Mouse (Mus musculus) intestine, postnatal 0 days (tissue): ENCODE results near the gene Ch25h. TPM values are rescaled to one million over a fixed set of nuclear protein-coding genes. Genes with fewer than 3 reads are reported as not detected.

Source experiments
- ATAC-seq: fragments of 200-750 bp; cut with Nextera tagmentation; 2 replicates; pipeline ENCODE4 v1.8.0; 2017; ENCODE audit warnings: mild to moderate bottlenecking, moderate TSS enrichment, moderate library complexity
- H3K27ac ChIP-seq: fragments of 300-500 bp; sonication (generic); 2 replicates; pipeline ENCODE4 v1.5.1; 2014; ENCODE audit warnings: mild to moderate bottlenecking, low read depth, low read length, moderate library complexity
- H3K27me3 ChIP-seq: fragments of 300-500 bp; sonication (generic); replicated peaks from 2 replicates; pipeline ENCODE4 v1.6.1; 2014; ENCODE audit warnings: low read length, mixed read lengths; ENCODE audit not compliant: control insufficient read depth, insufficient read depth
- H3K36me3 ChIP-seq: fragments of 300-500 bp; sonication (generic); 2 replicates; pipeline ENCODE4 v1.6.1; 2014; ENCODE audit warnings: mild to moderate bottlenecking, moderate library complexity; ENCODE audit not compliant: control insufficient read depth, insufficient read depth
- H3K4me1 ChIP-seq: fragments of 300-500 bp; sonication (generic); replicated peaks from 2 replicates; pipeline ENCODE4 v1.6.1; 2014; ENCODE audit warnings: antibody characterized with exemption, low read length, mixed read lengths; ENCODE audit not compliant: control insufficient read depth, insufficient read depth
- H3K4me2 ChIP-seq: fragments of 300-500 bp; sonication (generic); replicated peaks from 2 replicates; pipeline ENCODE4 v1.6.1; 2014; ENCODE audit warnings: low read depth, mild to moderate bottlenecking, moderate library complexity
- H3K4me3 ChIP-seq: fragments of 300-500 bp; sonication (generic); 2 replicates; pipeline ENCODE4 v1.5.1; 2014; ENCODE audit warnings: low read depth, low read length
- H3K9ac ChIP-seq: fragments of 300-500 bp; sonication (generic); 2 replicates; pipeline ENCODE4 v1.6.1; 2014; ENCODE audit warnings: mild to moderate bottlenecking, low read depth, low read length
- H3K9me3 ChIP-seq: fragments of 300-500 bp; sonication (generic); 2 replicates; pipeline ENCODE4 v1.6.1; 2016; ENCODE audit warnings: mixed run types; ENCODE audit not compliant: control insufficient read depth
- CTCF ChIP-seq: sonication (generic); IDR thresholded peaks from 2 replicates; pipeline ENCODE4 v1.5.1; 2016; ENCODE audit warnings: low read depth, mild to moderate bottlenecking, control low read depth, antibody characterized with exemption, moderate library complexity
- WGBS: fragments of 180-500 bp; shearing (Covaris S2); extraction: QIAGEN DNeasy Blood & Tissue Kit; methylation state at CpG from one replicate; pipeline ENCODE4 v1.1.7; 2014; 5-methylcytosine and 5-hydroxymethylcytosine counted together
- polyA plus RNA-seq: library from polyadenylated mRNA; unstranded; fragments of >200 nt; fragmentation: Nextera tagmentation; extraction: Ambion mirVana; gene quantifications from 2 replicates; pipeline ENCODE4 v1.2.1, GENCODE M21; 2015

The Ch25h gene
- 3.2 and 3.5 TPM in 2 replicates for polyA plus RNA-seq

DNA sequence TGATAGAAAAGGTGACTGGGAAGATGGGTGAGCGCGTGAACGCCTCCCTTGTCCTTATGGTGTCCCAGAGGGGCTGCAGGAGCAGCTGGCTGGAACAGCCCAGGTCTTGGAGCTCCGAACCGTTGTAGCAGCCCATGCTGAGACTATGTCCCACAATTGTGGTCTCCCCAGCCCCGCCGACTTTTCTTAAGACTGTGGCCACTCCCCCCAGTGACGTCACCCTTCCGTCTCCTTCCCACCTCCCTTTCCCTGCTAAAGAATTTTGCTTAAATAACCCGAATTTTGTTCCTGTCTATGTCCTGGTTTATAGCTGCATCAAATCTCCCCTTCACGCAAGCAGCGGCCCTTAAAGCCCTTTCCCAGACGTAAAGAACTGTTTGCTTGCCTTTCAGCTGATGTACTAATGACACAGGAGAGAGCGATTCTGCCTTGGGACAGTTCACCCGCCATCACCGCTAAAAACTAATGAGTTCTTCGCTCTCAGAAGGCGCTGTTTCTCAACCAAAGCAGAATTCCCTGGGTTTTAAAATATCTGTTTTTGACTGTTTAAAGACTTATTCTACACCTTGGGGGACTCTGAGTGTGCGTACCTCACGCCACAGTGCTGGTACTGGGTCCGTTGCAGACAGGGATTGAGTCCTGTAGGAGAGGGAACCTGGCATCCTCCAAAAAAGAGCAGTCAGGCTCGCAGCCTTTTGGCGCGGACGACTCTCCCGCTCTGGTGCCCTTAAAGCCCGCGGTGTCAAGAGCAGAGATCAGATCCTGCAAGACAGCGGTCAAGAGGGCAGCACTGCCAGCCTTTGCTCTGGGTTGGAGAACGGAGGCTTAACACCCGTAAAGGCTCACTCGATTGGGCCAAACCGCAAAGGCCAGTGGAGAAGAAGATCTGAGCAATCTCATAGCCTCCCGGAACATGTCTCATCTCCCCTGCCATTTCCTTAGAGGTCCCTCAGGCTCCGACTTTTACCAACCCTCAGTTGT is at the start of gene Ch25h:
Ch25h (minus strand) TSS at position 174 of the 981 bp plus-strand sequence.
- no peak for ATAC-seq
- WGBS: 2% methylated on average over 35 of the region's 35 CpGs
- Histone ChIP-seq H3K27me3 (peaks cover 28% of the 10 kb centered on the region), H3K4me2 (peak within 1 kb of the TSS; percentile 95), H3K9me3 (no peaks in the 10 kb centered on the region), H3K9ac (0 out of 2 replicates have a peak within 1 kb of the TSS, but pooled peaks have one; percentile 17), H3K4me3 (peak within 1 kb of the TSS; percentile 62), H3K27ac (no peak within 1 kb of the TSS), H3K4me1 (no peaks in the 10 kb centered on the region; the same call in 1 of the 2 replicates), H3K36me3 (no peaks in the 10 kb centered on the region)
- TF ChIP-seq CTCF: no peak

- H3K9me3 ChIP-seq: no peaks in the 10 kb centered on the region
- H3K36me3 ChIP-seq: peaks cover 20% of the 10 kb centered on the region
- WGBS: 47% methylated on average over 9 of the region's 9 CpGs
- H3K27me3 ChIP-seq: no peaks in the 10 kb centered on the region
- H3K4me3 ChIP-seq: 0 out of 2 replicates have a peak overlapping the region, but pooled peaks have one; percentile 2
- no peak for TF ChIP-seq CTCF
- no peak overlapping the region for H3K9ac ChIP-seq
- no peak for ATAC-seq
- H3K4me1 ChIP-seq: no peaks in the 10 kb centered on the region
- H3K4me2 ChIP-seq: peak overlapping the region; percentile 70
- H3K27ac ChIP-seq: no peak overlapping the region
Observed at GRCm38 (mm10) chr19:34524646-34525045, 49.7 kb upstream of the Ch25h start.

DNA sequence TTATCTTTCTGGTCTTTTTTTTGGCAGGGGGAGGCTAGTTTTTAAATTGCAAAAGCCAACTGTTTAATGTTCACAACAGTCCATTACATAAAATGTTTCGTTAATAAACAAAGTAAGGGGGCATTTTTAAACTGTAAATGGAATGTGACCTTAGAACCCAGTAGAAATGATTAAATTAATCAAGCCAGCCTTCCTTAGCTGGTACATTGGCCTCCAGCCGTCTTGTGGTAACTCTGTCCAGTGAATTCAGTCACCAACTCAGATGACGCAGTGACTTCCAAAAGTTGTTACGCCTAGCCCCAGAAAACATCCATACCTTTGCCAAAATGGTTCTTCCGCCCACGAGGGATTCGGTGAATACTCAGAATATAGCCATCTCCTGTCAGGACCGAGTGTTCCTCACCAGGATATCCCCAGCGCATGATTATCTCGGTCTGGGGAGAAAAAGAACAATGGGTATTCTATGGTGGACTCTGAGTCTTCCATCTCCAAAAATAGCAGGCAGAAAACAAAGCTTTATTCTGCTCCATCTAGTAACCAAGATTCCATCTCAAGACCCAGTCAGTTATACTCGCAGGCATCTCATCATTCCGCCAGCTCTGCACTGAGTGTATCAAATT is 48.3 kb upstream of the Ch25h start:
- TF ChIP-seq CTCF: no peak
- WGBS: 83% methylated on average over 12 of the region's 12 CpGs
- Histone ChIP-seq H3K9me3 (no peaks in the 10 kb centered on the region), H3K4me3 (no peak overlapping the region), H3K36me3 (peaks cover 20% of the 10 kb centered on the region), H3K9ac (no peak overlapping the region), H3K27me3 (no peaks in the 10 kb centered on the region), H3K27ac (no peak overlapping the region), H3K4me1 (no peaks in the 10 kb centered on the region; the same call in 1 of the 2 replicates), H3K4me2 (no peak overlapping the region)
- no peak for ATAC-seq

DNA sequence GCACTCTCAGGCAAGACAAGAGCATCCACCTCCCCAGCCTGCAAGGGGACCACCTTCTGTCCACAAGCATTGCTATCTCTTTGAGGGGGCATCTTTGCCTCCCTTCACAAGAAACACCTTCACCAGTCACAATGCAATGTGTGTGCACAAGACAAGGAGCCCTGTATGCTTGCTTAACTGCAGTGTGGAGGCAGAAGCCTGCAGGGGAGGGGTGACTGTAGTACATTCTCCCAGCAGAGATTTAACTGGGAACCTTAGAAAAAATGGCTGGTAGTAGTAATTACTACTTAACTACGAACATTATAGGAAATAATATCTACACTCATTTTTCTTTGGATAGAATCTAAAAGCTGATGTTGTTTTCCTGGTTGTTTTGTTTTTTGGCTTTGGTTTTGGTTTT is 47.0 kb upstream of the Ch25h start:
- 91% methylated on average over 1 of the region's 1 CpGs for WGBS
- no peak for TF ChIP-seq CTCF
- Histone ChIP-seq H3K9me3 (no peaks in the 10 kb centered on the region), H3K4me3 (no peak overlapping the region), H3K36me3 (peaks cover 20% of the 10 kb centered on the region), H3K27ac (0 out of 2 replicates have a peak overlapping the region, but pooled peaks have one; percentile 21), H3K27me3 (no peaks in the 10 kb centered on the region), H3K4me2 (no peak overlapping the region), H3K9ac (no peak overlapping the region), H3K4me1 (no peaks in the 10 kb centered on the region; the same call in none of the 2 replicates)
- no peak for ATAC-seq

GRCm38 (mm10) chr19:34521361-34521760 is 46.4 kb upstream of the Ch25h start:
- TF ChIP-seq CTCF: no peak
- no peak overlapping the region for H3K27ac ChIP-seq
- no peaks in the 10 kb centered on the region for H3K27me3 ChIP-seq
- H3K4me2 ChIP-seq: no peak overlapping the region
- WGBS: 77% methylated on average over 2 of the region's 2 CpGs
- H3K9ac ChIP-seq: no peak overlapping the region
- H3K9me3 ChIP-seq: no peaks in the 10 kb centered on the region
- peaks cover 20% of the 10 kb centered on the region for H3K36me3 ChIP-seq
- no peak overlapping the region for H3K4me3 ChIP-seq
- no peak for ATAC-seq
- no peaks in the 10 kb centered on the region; the same call in none of the 2 replicates for H3K4me1 ChIP-seq

DNA sequence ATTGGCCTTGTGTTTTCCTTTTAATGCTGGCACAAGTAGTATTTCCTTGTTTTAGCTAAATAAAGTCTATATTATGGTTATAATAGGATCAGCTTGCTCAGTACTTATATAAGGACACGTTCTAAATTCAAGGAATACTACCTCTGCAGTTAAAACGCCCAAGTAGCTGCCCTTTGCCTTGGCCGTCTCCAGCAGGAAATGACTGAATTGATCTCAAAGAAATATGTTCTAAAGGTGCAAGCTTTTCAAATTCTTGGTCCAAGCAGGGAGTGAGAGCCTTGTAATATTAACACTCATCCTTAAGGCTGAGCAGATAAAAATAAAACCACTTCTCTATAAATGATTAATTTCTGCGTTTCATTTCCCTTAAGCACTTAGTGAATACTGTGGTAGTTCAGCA is 45.1 kb upstream of the Ch25h start:
- ATAC-seq: peak; percentile 14; the same call in 1 of the 2 replicates
- WGBS: 55% methylated on average over 4 of the region's 4 CpGs
- H3K4me3 ChIP-seq: no peak overlapping the region
- H3K36me3 ChIP-seq: peaks cover 20% of the 10 kb centered on the region
- no peak for TF ChIP-seq CTCF
- peak overlapping the region; percentile 87; the same call in 1 of the 2 replicates for H3K27ac ChIP-seq
- H3K4me2 ChIP-seq: no peak overlapping the region
- no peak overlapping the region for H3K9ac ChIP-seq
- no peaks in the 10 kb centered on the region; the same call in none of the 2 replicates for H3K4me1 ChIP-seq
- H3K9me3 ChIP-seq: no peaks in the 10 kb centered on the region
- no peaks in the 10 kb centered on the region for H3K27me3 ChIP-seq
